Mouse (Mus musculus) small intestine, adult 2 months (tissue): ENCODE data around the gene Rassf1. TPM values are rescaled to one million over a fixed set of nuclear protein-coding genes. Genes with fewer than 3 reads are reported as not detected.

ENCODE experiments used
- H3K27ac ChIP-seq: fragments of 200-500 bp; 2 replicates; pipeline ENCODE4 v1.5.1; 2012; ENCODE audit warnings: low read depth, low read length, control low read depth, inconsistent platforms; ENCODE audit not compliant: insufficient read depth
- H3K27me3 ChIP-seq: fragments of 200-500 bp; 2 replicates; pipeline ENCODE4 v1.6.1; 2012; ENCODE audit warnings: mild to moderate bottlenecking, moderate library complexity, low read length, inconsistent platforms; ENCODE audit not compliant: control insufficient read depth, insufficient read depth
- H3K36me3 ChIP-seq: fragments of 200-500 bp; 2 replicates; pipeline ENCODE4 v1.6.1; 2012; ENCODE audit warnings: mild to moderate bottlenecking, low read length, control low read depth, inconsistent platforms; ENCODE audit not compliant: control insufficient read depth, insufficient read depth
- H3K4me1 ChIP-seq: fragments of 200-500 bp; 2 replicates; pipeline ENCODE4 v1.6.1; 2012; ENCODE audit warnings: low read length, inconsistent platforms, mixed read lengths; ENCODE audit not compliant: control insufficient read depth, insufficient read depth, insufficient read length
- H3K4me3 ChIP-seq: fragments of 200-500 bp; 2 replicates; pipeline ENCODE4 v1.5.1; 2012; ENCODE audit warnings: low read depth, mild to moderate bottlenecking, control low read depth, inconsistent platforms, low read length, moderate library complexity
- CTCF ChIP-seq: fragments of 200-500 bp; IDR thresholded peaks from 2 replicates; pipeline ENCODE4 v1.5.1; 2012; ENCODE audit warnings: low read depth, mild to moderate bottlenecking, control low read depth, inconsistent platforms, low read length, moderate library complexity, mixed read lengths; ENCODE audit not compliant: insufficient replicate concordance, insufficient read length; ENCODE audit errors: extremely low read depth
- POLR2A ChIP-seq: fragments of 200-500 bp; IDR thresholded peaks from 2 replicates; pipeline ENCODE4 v1.6.1; 2012; ENCODE audit warnings: low read depth, mild to moderate bottlenecking, control low read depth, inconsistent platforms, low read length, moderate library complexity
- WGBS: fragments of 180-500 bp; shearing (Covaris S2); methylation state at CpG from one replicate; pipeline ENCODE4 v1.1.7; 2018; 5-methylcytosine and 5-hydroxymethylcytosine counted together
- polyA plus RNA-seq: library from polyadenylated mRNA; depleted of rRNA; stranded (reverse); fragments of >200 nt; gene quantifications from 2 replicates; pipeline ENCODE4 v1.2.3, GENCODE M21; 2012

Rassf1 gene
- polyA plus RNA-seq, 1 experiment = 33.2 TPM

DNA sequence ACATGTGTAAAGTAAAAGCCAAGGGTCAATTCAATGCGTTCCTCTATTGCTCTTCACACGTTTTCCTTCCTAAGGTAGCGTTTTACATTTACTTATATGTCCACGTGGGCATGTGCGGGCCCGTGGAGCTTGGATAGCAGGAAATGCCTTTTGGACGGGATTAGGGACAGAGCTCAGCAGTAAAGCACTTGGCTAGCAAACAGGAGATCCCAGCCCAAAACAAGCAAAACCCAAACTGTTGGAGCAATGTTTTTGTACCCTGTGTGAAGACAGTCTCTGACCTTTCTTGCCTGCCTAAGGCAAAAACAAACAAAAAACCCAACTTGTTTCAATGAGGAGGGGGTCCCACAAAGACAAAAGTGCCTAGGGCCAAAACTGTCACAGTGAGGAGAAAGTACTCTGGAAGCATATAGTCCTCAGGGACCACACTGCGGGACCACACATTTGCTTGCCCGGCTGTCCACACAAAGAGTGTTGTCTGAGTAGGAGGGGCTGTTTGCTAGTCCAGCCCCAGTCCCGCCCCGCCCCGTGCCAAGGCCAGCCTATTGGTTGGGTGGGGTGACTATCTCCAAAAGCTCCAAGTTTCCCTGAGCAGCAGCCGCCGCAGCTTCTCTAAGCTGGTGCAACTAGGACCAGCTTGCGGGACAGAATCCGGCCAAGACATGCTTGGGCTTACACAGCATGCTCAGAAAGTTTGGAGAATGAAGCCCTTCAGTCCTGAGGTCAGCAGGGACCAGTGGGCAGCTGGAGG, 25.2 kb downstream of the Rassf1 start, which contains the start of gene Hyal1:
Hyal1 (plus strand) TSS at position 571 of the 751 bp plus-strand sequence.
- peaks cover 30% of the 10 kb centered on the region for H3K4me1 ChIP-seq
- H3K27me3 ChIP-seq = no peaks in the 10 kb centered on the region
- peaks cover 13% of the 10 kb centered on the region for H3K36me3 ChIP-seq
- H3K4me3 ChIP-seq = peak within 1 kb of the TSS; percentile 56
- TF ChIP-seq CTCF = no peak
- peak; percentile 46; the same call in 1 of the 2 replicates for TF ChIP-seq POLR2A
- WGBS = 11% methylated on average over 16 of the region's 16 CpGs
- H3K27ac ChIP-seq = peak within 1 kb of the TSS; percentile 89

DNA sequence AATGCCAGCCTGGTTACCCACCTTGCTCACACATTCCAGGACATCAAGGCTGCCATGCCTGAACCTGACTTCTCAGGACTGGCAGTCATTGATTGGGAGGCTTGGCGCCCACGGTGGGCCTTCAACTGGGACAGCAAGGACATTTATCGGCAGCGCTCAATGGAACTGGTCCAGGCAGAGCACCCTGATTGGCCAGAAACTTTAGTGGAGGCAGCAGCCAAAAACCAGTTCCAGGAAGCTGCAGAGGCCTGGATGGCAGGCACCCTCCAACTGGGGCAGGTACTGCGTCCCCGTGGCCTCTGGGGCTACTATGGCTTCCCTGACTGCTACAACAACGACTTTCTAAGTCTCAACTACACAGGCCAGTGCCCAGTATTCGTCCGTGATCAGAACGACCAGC, 26.5 kb downstream of the Rassf1 start:
- Histone ChIP-seq H3K27ac (no peak overlapping the region), H3K4me3 (no peak overlapping the region), H3K36me3 (peaks cover 4% of the 10 kb centered on the region), H3K27me3 (no peaks in the 10 kb centered on the region), H3K4me1 (peaks cover 28% of the 10 kb centered on the region; the same call in 1 of the 2 replicates)
- WGBS = 89% methylated on average over 10 of the region's 10 CpGs
- TF ChIP-seq POLR2A (no peak), CTCF (no peak)

DNA sequence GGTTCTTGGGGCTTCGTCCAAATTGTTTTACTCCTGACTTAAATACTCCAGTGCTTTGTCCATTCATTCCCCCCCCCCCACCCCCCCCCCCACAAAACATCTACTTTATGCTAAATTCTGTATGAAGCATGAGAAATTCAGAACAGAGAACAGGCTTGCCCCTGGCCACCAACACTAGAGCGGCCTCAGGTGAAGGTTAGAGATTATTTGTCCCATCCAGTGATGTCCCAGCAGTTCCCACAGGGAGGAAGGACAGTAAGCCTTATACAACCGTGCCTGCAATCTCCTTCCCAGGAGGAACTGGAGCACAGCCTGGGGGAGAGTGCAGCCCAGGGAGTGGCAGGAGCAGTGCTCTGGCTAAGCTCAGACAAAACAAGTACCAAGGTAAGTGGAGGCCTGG, 27.2 kb downstream of the Rassf1 start, which contains the start of gene Naa80:
Naa80 (plus strand) TSS at position 301 of the 400 bp plus-strand sequence.
- TF ChIP-seq CTCF (no peak), POLR2A (no peak)
- 78% methylated on average over 3 of the region's 3 CpGs for WGBS
- no peak within 1 kb of the TSS for H3K4me3 ChIP-seq
- no peak within 1 kb of the TSS for H3K27ac ChIP-seq
- H3K36me3 ChIP-seq = 0 out of 2 replicates have a peak, but pooled peaks cover 4% of the 10 kb centered on the region
- no peaks in the 10 kb centered on the region for H3K27me3 ChIP-seq
- H3K4me1 ChIP-seq = peaks cover 28% of the 10 kb centered on the region; the same call in 1 of the 2 replicates

DNA sequence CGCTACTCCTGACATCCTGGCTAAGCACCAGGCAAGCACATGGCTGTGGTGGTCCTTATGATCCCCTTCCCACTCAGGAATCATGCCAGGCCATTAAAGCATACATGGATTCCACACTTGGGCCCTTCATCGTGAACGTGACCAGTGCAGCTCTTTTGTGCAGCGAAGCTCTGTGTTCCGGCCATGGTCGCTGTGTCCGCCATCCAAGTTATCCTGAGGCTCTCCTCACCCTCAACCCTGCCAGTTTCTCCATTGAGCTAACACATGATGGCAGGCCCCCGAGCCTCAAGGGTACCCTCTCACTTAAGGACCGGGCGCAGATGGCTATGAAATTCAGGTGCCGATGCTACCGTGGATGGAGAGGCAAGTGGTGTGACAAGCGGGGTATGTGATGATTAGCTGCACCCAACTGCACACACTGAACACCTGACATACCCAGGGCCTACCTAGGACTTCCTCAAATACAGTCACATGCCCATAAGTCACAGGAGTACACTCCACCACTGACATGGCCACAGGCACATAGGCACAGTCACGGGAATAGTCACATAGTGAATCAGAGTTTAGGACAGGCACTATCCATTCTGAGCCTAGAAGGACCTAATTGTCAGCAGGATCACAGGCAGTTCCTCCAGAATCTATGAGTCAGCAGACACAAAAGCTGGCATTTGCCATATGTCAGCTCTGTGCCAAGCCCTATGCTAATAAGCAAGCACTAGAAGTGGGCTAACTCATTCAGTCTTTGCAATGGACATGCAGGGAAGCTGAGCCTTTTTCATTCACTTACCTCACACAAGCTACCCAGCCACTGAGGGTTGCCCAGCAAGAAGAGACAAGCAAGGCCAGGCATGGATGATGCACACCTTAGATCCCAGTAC, 27.9 kb downstream of the Rassf1 start:
- H3K27me3 ChIP-seq = no peaks in the 10 kb centered on the region

DNA sequence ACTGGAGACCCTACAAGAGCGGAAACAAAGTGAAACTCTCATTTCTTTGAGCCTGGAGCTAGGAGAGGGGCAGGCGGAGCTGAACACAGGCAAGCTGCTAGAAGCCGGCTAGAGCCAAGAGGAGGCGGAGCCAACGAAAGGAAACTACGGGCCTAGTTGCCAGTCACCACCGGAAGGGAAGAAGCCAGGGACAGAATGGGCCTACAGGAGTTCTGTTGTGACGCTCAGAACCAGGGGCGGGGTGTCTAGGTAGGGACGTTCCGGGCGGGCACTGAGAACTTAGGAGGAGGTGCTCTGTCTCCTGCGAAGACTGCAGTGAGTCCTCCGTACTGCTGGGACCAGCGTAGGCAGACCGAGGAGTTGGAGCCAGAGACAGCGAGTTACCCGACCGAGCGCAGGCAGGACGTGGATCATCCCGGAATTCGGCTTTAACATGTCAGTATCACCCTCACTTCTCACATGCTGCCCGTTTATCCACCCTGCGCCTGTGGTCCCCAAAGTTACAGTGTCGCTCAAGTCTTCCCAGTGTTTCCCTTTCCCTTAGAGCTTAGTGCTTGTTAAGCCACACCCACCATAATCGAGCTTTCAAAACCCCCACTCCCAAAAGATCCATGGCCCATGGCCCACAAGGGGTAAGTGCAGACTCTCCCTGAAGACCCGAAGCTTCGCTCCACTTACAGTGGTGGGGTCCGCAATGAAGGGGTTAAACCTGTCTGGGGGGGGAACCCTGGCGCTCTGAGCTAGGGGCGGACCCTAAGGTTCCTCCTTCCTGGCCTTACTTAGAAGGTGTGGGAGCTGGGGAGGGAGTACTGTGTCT, 29.4 kb downstream of the Rassf1 start, which contains the start of gene Hyal3:
Hyal3 (plus strand) TSS at position 318 of the 817 bp plus-strand sequence.
- Histone ChIP-seq H3K4me1 (peaks cover 23% of the 10 kb centered on the region; the same call in 1 of the 2 replicates), H3K27me3 (no peaks in the 10 kb centered on the region), H3K36me3 (0 out of 2 replicates have a peak, but pooled peaks cover 4% of the 10 kb centered on the region), H3K4me3 (peak within 1 kb of the TSS; percentile 71), H3K27ac (peak within 1 kb of the TSS; percentile 91)
- WGBS = under 1% methylated on average over 32 of the region's 32 CpGs
- TF ChIP-seq POLR2A = peak; percentile 93; the same call in 1 of the 2 replicates
- no peak for TF ChIP-seq CTCF

More for the DNA sequence above, 27.9 kb downstream of the Rassf1 start:
- 96% methylated on average over 14 of the region's 14 CpGs for WGBS
- TF ChIP-seq CTCF (no peak), POLR2A (no peak)
- 0 out of 2 replicates have a peak, but pooled peaks cover 4% of the 10 kb centered on the region for H3K36me3 ChIP-seq
- peaks cover 28% of the 10 kb centered on the region; the same call in 1 of the 2 replicates for H3K4me1 ChIP-seq
- no peak overlapping the region for H3K27ac ChIP-seq
- H3K4me3 ChIP-seq = no peak overlapping the region

DNA sequence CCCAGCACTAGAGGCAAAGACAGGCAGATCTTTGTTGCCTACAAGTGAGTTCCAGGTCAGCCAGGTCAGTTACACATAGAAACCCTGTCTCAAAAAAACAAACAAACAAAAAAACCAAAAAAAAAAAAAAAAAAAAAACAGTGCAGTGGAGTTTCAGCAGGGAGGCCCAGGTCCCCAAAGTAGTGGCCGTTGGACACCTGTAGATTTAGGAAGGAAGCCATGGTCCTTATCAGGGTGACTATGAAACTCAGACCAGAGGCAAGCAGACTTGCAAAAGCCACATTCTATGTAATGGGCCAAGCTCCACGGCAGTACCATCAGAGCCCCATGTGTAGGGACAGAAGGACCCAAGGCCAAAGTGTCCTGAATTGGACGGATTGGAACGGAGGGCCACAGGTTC, 30.2 kb downstream of the Rassf1 start:
- no peak overlapping the region for H3K4me3 ChIP-seq
- no peak for TF ChIP-seq CTCF
- TF ChIP-seq POLR2A = no peak
- peak overlapping the region; percentile 91; the same call in 1 of the 2 replicates for H3K27ac ChIP-seq
- H3K4me1 ChIP-seq = peaks cover 15% of the 10 kb centered on the region; the same call in 1 of the 2 replicates
- WGBS = 46% methylated on average over 4 of the region's 4 CpGs
- H3K27me3 ChIP-seq = no peaks in the 10 kb centered on the region
- 0 out of 2 replicates have a peak, but pooled peaks cover 4% of the 10 kb centered on the region for H3K36me3 ChIP-seq
